Mouse (Mus musculus) forebrain, embryonic 11.5 days (tissue): ENCODE measurements around the gene Prss43. TPM values are rescaled to one million over a fixed set of nuclear protein-coding genes. Genes with fewer than 3 reads are reported as not detected.

ENCODE experiments used
- ATAC-seq: fragments of 200-750 bp; cut with Nextera tagmentation; replicated peaks from 2 replicates; pipeline ENCODE4 v1.8.0; 2017; ENCODE audit warnings: moderate TSS enrichment; ENCODE audit not compliant: low FRiP score
- DNase-seq: peaks from one replicate; pipeline ENCODE4 v3.0.0-alpha.2; 2017; ENCODE audit warnings: low spot score
- H3K27ac ChIP-seq: fragments of 300-500 bp; sonication (generic); 2 replicates; pipeline ENCODE4 v1.5.1; 2014; ENCODE audit warnings: low read depth, low read length
- H3K27me3 ChIP-seq: fragments of 300-500 bp; sonication (generic); 2 replicates; pipeline ENCODE4 v1.6.1; 2014; ENCODE audit warnings: mild to moderate bottlenecking, low read length, mixed read lengths; ENCODE audit not compliant: control insufficient read depth, insufficient read depth
- H3K36me3 ChIP-seq: fragments of 300-500 bp; sonication (generic); 2 replicates; pipeline ENCODE4 v1.6.1; 2014; ENCODE audit warnings: mild to moderate bottlenecking, low read length, moderate library complexity, mixed read lengths; ENCODE audit not compliant: control insufficient read depth, insufficient read depth
- H3K4me1 ChIP-seq: fragments of 300-500 bp; sonication (generic); replicated peaks from 2 replicates; pipeline ENCODE4 v1.6.1; 2014; ENCODE audit warnings: low read length, mixed read lengths; ENCODE audit not compliant: control insufficient read depth, insufficient read depth
- H3K4me2 ChIP-seq: fragments of 300-500 bp; sonication (generic); 2 replicates; pipeline ENCODE4 v1.6.1; 2014; ENCODE audit warnings: low read depth, mild to moderate bottlenecking, low read length, moderate library complexity, mixed read lengths; ENCODE audit not compliant: severe bottlenecking
- H3K4me3 ChIP-seq: fragments of 300-500 bp; sonication (generic); 2 replicates; pipeline ENCODE4 v1.5.1; 2014; ENCODE audit warnings: low read depth, low read length
- H3K9ac ChIP-seq: fragments of 300-500 bp; sonication (generic); 2 replicates; pipeline ENCODE4 v1.6.1; 2014; ENCODE audit warnings: low read length
- H3K9me3 ChIP-seq: fragments of 300-500 bp; sonication (generic); 2 replicates; pipeline ENCODE4 v1.6.1; 2016; ENCODE audit warnings: low read length, mixed read lengths; ENCODE audit not compliant: control insufficient read depth
- WGBS: fragments of 180-500 bp; shearing (Covaris S2); extraction: QIAGEN DNeasy Blood & Tissue Kit; methylation state at CpG from one replicate; pipeline ENCODE4 v1.1.7; 2014; 5-methylcytosine and 5-hydroxymethylcytosine counted together
- polyA plus RNA-seq: library from polyadenylated mRNA; unstranded; fragments of >200 nt; fragmentation: Nextera tagmentation; extraction: Ambion mirVana; gene quantifications from 2 replicates; pipeline ENCODE4 v1.2.1, GENCODE M21; 2014

Prss43 gene
- not detected in 2 replicates for polyA plus RNA-seq

DNA sequence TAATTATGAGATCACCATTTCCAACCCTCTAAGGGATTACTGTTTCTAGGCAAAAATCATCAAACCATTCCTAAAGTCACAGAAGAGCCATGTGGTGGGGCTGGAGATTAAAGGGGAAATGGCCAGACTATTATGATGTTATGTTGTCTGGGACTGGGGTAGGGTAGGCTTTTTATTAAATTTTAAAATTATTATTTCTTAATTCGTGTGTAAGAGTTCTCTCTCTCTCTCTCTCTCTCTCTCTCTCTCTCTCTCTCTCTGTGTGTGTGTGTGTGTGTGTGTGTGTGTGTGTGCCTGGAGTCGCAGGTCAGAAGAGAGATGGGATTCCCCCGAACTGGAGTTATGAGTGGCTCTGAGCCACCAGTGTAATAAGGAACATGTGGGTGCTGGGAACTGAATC lies at the start of gene Prss43:
Gene Prss43, plus strand, starts transcription at position 301 of the 400 bp plus-strand sequence.
- ATAC-seq (no peak), DNase-seq (no peak)
- 73% methylated on average over 3 of the region's 3 CpGs for WGBS
- H3K27ac ChIP-seq, result no peak within 1 kb of the TSS
- H3K9ac ChIP-seq, result no peak within 1 kb of the TSS
- no peak within 1 kb of the TSS for H3K4me2 ChIP-seq
- H3K9me3 ChIP-seq, result no peaks in the 10 kb centered on the region
- H3K27me3 ChIP-seq, result no peaks in the 10 kb centered on the region
- no peak within 1 kb of the TSS for H3K4me3 ChIP-seq
- H3K36me3 ChIP-seq, result no peaks in the 10 kb centered on the region
- H3K4me1 ChIP-seq, result no peaks in the 10 kb centered on the region

- peaks cover 2% of the 10 kb centered on the region; the same call in 1 of the 2 replicates for H3K27me3 ChIP-seq
- 0 out of 2 replicates have a peak, but pooled peaks cover 3% of the 10 kb centered on the region for H3K4me1 ChIP-seq
- no peaks in the 10 kb centered on the region for H3K9me3 ChIP-seq
- 96% methylated on average over 1 of the region's 1 CpGs for WGBS
- no peaks in the 10 kb centered on the region for H3K36me3 ChIP-seq
- ATAC-seq, result no peak
- H3K27ac ChIP-seq, result no peak overlapping the region
- no peak for DNase-seq
- H3K4me3 ChIP-seq, result no peak overlapping the region
- no peak overlapping the region for H3K9ac ChIP-seq
- H3K4me2 ChIP-seq, result no peak overlapping the region
These were observed 48.4 kb upstream of the Prss43 start for GRCm38 (mm10) chr9:110778100-110778499.

- Histone ChIP-seq H3K36me3 (no peaks in the 10 kb centered on the region), H3K4me2 (no peak overlapping the region), H3K27me3 (peaks cover 2% of the 10 kb centered on the region; the same call in 1 of the 2 replicates), H3K4me1 (0 out of 2 replicates have a peak, but pooled peaks cover 3% of the 10 kb centered on the region), H3K9ac (no peak overlapping the region), H3K27ac (no peak overlapping the region), H3K9me3 (no peaks in the 10 kb centered on the region), H3K4me3 (no peak overlapping the region)
- no peak for ATAC-seq
- no peak for DNase-seq
- WGBS, result 84% methylated on average over 7 of the region's 7 CpGs
These were observed 47.9 kb upstream of the Prss43 start for GRCm38 (mm10) chr9:110778559-110778958.

- Histone ChIP-seq H3K4me2 (no peak overlapping the region), H3K9ac (no peak overlapping the region), H3K27me3 (peaks cover 2% of the 10 kb centered on the region; the same call in 1 of the 2 replicates), H3K9me3 (no peaks in the 10 kb centered on the region), H3K27ac (no peak overlapping the region), H3K36me3 (no peaks in the 10 kb centered on the region), H3K4me3 (no peak overlapping the region), H3K4me1 (0 out of 2 replicates have a peak, but pooled peaks cover 3% of the 10 kb centered on the region)
- WGBS, result 57% methylated on average over 5 of the region's 5 CpGs
- ATAC-seq (no peak), DNase-seq (no peak)
These were observed 47.1 kb upstream of the Prss43 start for GRCm38 (mm10) chr9:110779242-110779913.

- ATAC-seq (peak; percentile 94), DNase-seq (peak; percentile 99)
- under 1% methylated on average over 40 of the region's 43 CpGs for WGBS
- peak overlapping the region; percentile 38 for H3K4me3 ChIP-seq
- H3K36me3 ChIP-seq, result no peaks in the 10 kb centered on the region
- H3K4me1 ChIP-seq, result 0 out of 2 replicates have a peak, but pooled peaks cover 3% of the 10 kb centered on the region
- H3K27me3 ChIP-seq, result peaks cover 2% of the 10 kb centered on the region; the same call in 1 of the 2 replicates
- H3K4me2 ChIP-seq, result peak overlapping the region; percentile 68
- no peak overlapping the region for H3K27ac ChIP-seq
- H3K9ac ChIP-seq, result peak overlapping the region; percentile 63
- H3K9me3 ChIP-seq, result no peaks in the 10 kb centered on the region
These were observed 45.2 kb upstream of the Prss43 start for GRCm38 (mm10) chr9:110781256-110781721.

DNA sequence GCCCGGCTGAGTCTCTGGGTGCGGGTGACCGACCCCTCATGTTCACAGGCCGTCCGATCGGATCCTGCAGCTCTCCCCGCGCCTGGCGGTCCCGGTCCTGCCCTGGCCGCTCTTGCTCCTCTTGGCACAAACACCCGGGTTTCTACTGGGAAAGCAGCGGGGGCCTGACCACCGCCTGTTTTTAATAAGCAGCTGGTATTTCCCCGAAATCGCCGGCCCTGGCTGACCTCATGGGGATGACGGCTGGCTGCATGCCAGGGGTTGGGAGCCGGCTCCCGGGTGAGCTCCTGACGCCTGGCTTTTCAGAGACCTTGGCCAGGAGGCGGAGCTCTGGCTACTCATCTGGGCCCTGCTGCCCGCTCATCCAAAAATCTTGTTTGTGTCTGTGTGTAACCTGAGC lies 44.8 kb upstream of the Prss43 start:
- Histone ChIP-seq H3K9me3 (no peaks in the 10 kb centered on the region), H3K27me3 (peaks cover 2% of the 10 kb centered on the region; the same call in 1 of the 2 replicates), H3K4me3 (peak overlapping the region; percentile 38), H3K4me2 (peak overlapping the region; percentile 68), H3K27ac (no peak overlapping the region), H3K36me3 (no peaks in the 10 kb centered on the region), H3K9ac (peak overlapping the region; percentile 63), H3K4me1 (0 out of 2 replicates have a peak, but pooled peaks cover 3% of the 10 kb centered on the region)
- DNase-seq (peak; percentile 87), ATAC-seq (peak; percentile 65)
- under 1% methylated on average over 23 of the region's 23 CpGs for WGBS

DNA sequence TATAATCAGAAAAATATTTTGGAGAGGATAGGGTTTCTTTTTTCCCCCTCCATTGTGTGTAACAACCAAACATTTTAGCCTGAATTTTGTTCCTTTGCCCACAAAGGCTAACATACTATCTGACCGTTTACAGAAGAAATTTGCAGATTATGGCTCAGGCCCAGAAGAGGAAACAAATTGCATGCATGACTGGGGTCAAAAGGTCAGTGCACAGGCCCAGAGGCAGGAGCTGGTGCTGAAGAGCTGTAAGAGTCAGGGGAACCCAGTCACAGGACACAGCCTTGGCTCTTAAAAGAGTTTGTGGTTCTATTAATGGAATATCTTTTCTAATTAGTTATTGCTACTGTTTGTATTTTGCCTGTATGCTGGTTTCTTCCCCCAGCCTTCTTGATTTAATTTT lies 42.9 kb upstream of the Prss43 start:
- 56% methylated on average over 1 of the region's 1 CpGs for WGBS
- no peak overlapping the region for H3K27ac ChIP-seq
- H3K36me3 ChIP-seq, result no peaks in the 10 kb centered on the region
- no peak overlapping the region for H3K4me3 ChIP-seq
- H3K4me2 ChIP-seq, result no peak overlapping the region
- H3K9ac ChIP-seq, result no peak overlapping the region
- H3K9me3 ChIP-seq, result no peaks in the 10 kb centered on the region
- H3K27me3 ChIP-seq, result peaks cover 2% of the 10 kb centered on the region; the same call in 1 of the 2 replicates
- DNase-seq (no peak), ATAC-seq (no peak)
- 0 out of 2 replicates have a peak, but pooled peaks cover 3% of the 10 kb centered on the region for H3K4me1 ChIP-seq

DNA sequence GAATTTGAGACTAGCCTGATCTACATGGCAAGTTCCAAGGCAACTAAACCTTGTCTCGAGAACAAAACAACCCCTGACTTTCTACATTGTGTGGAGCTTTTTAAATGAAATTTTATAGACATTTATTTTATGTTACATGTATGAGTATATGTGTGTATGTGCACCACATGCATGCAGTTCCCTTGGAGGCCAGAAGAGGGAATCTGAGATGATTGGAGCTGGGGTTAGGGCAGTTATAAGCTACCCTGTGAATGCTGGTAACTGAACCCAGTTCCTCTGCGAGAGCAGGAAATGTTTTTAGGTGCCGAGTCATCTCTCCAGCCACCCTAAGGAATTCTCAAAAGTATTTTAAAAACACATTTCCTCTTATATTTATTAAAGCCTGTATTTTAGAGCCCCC lies 38.3 kb upstream of the Prss43 start:
- H3K4me2 ChIP-seq, result no peak overlapping the region
- WGBS, result 91% methylated on average over 3 of the region's 3 CpGs

More for the DNA sequence above, 38.3 kb upstream of the Prss43 start:
- H3K27ac ChIP-seq, result no peak overlapping the region
- H3K27me3 ChIP-seq, result no peaks in the 10 kb centered on the region
- H3K4me1 ChIP-seq, result no peaks in the 10 kb centered on the region
- H3K36me3 ChIP-seq, result no peaks in the 10 kb centered on the region
- DNase-seq (no peak), ATAC-seq (no peak)
- H3K4me3 ChIP-seq, result no peak overlapping the region
- H3K9me3 ChIP-seq, result no peaks in the 10 kb centered on the region
- H3K9ac ChIP-seq, result no peak overlapping the region
